Mouse (Mus musculus) embryo, embryonic 11 days (tissue): Measurements from ENCODE around the gene Zbed4.
A peak's percentile ranks its signal among the peaks of the same experiment; 100 is the strongest.
"Not testable (repeated sequence)": the region's sequence is repeated elsewhere in the genome, so short reads cannot be mapped to it uniquely, and the experiment has no call there.

Experiments
- DNase-seq: peaks from one replicate; pipeline ENCODE4 v3.0.0-alpha.2; 2015

Zbed4 gene

DNA sequence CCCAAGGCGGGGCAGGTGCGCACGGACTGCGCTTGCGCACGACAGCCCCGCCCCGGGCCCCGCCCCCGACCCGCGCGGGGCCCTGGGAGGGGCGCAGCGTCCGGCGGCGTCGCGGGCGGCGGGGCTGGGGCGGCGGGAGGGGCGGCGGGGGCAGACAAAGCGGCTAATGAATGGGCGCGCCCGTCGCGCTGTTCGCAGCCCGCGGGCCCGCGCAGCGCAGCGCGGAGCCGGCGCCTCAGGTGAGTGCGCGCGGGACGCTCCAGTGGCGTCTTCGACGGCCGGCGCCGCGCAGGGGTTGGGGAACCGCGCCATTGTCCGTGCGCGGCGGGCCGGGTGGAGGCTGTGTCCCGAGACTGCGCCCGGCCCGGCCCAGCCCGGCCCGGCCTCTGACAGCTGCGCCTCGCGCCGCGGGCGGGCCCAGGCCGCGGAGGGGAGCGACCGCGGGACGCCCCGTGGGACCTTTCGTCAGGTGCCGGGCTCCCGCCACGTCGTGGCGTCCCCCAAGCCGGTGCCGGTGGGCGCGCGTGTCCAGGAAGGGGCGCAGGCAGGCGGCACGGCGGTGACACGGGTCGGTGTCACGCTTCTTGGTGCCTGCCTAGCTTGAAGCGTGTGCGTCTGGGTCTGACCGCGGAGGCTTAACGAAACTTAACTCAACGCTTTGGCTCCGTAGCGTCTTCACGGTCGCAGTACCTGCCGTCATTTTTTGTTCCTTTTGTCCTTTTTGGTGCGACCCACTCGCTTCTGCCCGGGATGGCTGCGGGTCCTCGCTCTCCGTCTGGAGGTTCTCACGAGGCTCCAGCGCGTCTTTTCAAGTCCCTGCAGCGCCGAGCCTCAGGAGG is at the start of gene Zbed4:
TSS of gene Zbed4 (plus strand) at position 97 of the 839 bp plus-strand sequence.
- DNase-seq: peak; percentile 77

GRCm38 (mm10) chr15:88702501-88702900 is 49.0 kb upstream of the Zbed4 start:
- no peak for DNase-seq

GRCm38 (mm10) chr15:88704284-88704683 is 47.2 kb upstream of the Zbed4 start:
- no peak for DNase-seq

- DNase-seq: no peak
These were observed 45.1 kb upstream of the Zbed4 start for GRCm38 (mm10) chr15:88706320-88706719.

- DNase-seq: not testable (repeated sequence)
These were observed 44.5 kb upstream of the Zbed4 start for GRCm38 (mm10) chr15:88706987-88707386.

GRCm38 (mm10) chr15:88708204-88708603 is 43.3 kb upstream of the Zbed4 start:
- no peak for DNase-seq

- no peak for DNase-seq
These were observed 42.6 kb upstream of the Zbed4 start for GRCm38 (mm10) chr15:88708657-88709511.

- no peak for DNase-seq
These were observed 41.6 kb upstream of the Zbed4 start for GRCm38 (mm10) chr15:88709878-88710277.

DNA sequence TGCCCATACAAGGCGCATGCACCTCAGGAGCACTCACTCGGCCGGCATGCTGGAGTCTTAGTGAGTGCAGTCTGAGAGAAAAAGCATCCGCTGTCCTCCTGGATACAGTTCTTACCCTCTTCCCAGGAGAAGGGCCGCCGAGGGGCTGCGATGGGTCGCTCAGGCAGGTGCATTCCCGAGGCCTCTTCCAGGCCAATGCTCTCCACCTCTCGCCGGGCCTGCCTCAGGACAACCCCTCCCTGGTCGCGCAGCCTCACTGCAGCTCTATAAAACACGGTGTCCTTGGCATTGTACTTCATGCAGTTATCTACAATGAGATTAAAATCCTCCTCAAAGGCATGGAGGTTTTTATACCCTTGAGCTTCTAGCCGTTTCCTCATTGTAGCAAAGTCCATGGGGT is 39.0 kb upstream of the Zbed4 start:
- DNase-seq: no peak

DNA sequence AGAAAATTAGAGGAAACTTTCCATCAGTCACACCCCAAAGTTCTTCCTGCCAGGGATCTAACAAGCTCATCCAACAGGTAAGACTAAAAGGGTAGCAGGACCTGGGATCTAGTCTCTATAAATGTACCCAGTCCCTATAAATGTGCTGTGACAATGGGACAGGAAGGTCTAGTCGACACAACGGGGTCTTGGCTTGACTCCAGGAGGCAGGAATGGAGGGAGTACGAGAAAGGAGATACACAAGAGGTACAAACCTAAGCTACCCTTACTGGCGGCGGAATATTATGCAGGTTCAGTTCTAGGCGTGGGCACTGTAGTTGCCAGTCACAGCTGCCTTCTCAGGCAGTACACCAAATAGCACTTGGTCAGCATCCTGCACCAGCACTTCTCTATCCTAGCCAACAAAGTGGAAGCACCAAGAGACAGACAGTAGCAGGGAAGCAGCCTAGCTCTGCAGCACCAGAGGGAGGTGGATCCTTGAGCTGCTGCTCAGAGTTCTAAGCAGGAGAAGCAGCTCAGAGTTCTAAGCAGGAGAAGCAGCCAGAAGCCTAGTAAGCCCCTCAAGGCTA is 37.4 kb upstream of the Zbed4 start:
- DNase-seq: no peak

- peak; percentile 14 for DNase-seq
These were observed 35.1 kb upstream of the Zbed4 start for GRCm38 (mm10) chr15:88716350-88716749.

DNA sequence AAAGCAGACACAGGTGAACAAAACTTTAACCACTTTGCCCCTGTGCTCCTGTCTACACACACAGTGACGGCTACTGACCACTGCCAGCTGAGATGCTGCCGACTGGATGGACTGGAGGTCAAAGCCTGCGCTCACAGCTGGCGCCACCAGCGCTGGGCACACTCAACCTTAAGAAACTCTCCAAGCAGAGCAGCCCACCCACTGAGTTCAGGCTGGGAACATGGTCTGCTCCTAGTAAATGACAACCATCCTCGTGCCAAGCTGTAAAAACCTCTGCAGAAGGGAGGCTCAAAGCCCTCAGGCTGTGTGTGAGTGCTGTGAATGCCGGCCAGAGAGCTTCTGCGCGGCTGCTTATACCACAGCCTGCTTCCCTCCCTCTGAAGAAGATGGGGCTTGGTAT is 34.2 kb upstream of the Zbed4 start:
- peak; percentile 7 for DNase-seq

- no peak for DNase-seq
These were observed 28.3 kb upstream of the Zbed4 start for GRCm38 (mm10) chr15:88723205-88723604.

DNA sequence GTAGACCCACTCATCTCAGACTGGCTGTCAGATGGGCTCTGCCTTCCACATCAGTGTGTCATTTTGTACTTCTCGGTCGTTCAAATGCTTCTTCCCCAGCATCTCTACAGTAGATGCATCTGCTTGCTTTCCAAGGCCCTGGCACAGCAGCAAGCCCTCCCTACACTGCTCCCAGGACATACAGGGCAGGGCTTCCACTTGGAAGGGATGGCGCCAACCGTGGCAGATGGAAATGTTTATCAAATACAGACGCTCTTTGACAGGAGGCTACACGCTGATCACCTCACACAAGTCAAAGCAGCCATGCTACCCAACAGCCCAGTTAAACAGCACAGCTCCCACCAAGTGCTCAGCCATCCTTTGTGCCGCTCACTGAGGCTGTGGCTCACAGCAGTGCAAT is 27.1 kb upstream of the Zbed4 start:
- no peak for DNase-seq

DNA sequence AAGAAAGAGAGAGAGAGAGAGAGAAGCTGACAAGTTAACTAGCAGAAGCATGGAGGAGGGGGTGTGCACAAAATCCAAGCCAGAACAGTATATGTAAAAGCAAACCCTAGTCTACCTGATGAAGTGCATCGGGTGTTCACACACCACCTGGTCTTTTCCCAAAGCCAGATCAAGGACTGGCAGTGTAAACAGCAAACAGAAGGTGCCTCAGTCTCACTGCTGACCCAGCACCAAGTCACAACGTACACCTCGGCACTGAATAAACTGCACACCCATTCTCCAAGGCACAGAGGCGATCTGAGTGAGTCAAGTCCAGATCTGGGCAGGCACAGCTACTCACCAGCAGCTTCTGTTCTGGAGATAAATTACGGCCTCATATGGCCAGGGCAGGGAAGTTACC is 26.4 kb upstream of the Zbed4 start:
- no peak for DNase-seq

GRCm38 (mm10) chr15:88727204-88727603 is 24.3 kb upstream of the Zbed4 start:
- no peak for DNase-seq

- no peak for DNase-seq
These were observed 20.7 kb upstream of the Zbed4 start for GRCm38 (mm10) chr15:88730717-88731116.

DNA sequence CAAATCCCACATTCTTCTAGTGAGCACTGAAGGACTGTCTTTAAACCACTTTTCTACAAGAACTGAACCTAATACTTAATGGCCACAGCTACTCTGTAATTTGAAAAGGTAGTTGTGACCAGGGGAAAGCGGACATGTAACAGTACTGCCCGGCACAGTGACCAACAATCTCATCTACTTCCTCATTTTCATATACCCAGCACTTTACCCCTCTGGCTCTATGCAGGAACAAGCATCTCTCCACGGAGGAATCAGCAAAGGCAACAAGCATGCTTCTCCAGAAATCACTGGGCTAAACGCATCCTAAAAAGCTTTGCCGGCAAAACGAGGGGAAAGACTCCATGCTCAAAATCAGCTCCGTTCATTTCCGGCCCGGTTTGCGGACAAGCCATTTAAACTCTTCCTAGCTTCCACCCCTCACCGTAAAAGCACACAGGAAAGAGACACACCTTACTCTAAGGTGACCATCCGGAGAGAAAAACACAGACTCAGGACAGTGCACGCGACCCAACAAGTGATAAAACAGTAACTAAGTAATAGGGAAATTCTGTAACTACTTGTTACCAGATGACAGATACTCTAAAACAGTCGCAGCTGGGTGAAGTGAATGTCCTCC is 18.9 kb upstream of the Zbed4 start:
- DNase-seq: no peak

DNA sequence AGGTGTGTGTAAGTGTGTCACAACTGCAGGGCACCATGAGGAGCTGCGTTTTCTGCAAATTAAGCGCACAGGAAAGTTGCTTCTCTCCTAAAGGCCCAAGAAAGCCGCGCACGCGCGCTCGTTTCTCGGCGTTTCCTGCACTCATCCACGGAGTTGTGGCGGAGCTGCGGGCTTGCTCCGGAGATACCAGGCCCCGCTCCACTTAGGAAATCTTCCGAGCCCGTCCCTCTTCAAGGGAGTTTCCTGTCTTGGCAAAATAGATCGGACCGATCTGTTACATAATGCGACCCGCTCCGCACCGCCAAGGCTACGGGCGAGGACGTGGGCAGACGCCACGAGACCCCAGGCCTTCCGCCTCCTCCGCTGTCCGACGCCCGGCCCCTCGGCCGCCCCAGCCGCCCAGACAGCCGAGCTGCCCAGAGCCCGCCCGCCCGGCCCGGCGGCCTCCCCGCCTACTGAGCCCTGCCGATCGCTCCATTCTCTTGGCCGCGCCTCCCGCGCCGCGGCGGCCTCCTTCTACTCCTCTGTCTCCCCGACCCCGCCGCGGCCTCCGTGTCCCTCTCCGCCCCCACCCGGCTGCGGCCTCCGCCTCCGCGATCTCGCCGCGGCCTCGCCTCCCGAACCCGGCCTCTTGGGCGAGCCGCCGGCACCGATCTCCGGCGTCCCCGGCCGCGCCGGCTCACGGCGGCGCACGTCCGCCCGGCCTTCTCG is 18.3 kb upstream of the Zbed4 start:
- peak; percentile 77 for DNase-seq

DNA sequence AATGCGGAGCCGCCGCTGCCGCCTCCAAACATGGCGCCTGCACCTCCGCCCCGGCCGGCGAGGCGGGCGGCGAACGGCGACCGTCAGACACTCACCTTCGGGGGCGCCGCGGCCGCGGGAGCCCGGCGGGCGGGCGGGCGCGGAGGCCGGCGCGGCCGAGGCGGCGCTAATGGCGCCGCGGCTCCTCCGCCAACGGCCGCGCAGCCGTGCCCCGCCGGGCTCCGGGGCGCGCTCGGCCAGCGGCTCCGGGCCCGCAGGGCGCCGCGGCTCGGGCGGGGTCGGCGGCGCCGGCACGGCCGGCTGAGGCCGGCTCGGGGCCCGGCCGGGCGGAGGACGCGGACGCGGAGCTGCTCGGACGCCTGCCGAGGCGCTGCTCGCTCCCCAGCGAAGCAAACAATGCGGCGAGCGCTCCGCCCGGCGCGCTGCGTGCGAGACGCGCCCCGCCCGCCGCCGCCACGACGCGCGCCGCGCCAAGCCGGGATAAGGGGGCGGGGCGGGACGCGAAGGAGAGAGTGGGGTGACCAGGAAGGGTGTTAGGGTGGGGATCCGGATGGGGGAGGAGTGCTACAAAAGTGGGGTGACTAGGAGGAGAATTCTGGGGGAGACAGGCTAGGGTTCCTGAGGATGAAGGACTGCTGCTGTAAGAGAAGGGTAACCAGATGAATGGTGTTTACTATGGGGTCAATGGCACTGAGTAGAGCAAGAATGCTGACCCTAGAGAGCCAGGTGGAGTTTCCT is 17.5 kb upstream of the Zbed4 start, which contains the start of gene Brd1:
TSS of gene Brd1 (minus strand) at position 400 of the 738 bp plus-strand sequence.
- DNase-seq: peak; percentile 94

DNA sequence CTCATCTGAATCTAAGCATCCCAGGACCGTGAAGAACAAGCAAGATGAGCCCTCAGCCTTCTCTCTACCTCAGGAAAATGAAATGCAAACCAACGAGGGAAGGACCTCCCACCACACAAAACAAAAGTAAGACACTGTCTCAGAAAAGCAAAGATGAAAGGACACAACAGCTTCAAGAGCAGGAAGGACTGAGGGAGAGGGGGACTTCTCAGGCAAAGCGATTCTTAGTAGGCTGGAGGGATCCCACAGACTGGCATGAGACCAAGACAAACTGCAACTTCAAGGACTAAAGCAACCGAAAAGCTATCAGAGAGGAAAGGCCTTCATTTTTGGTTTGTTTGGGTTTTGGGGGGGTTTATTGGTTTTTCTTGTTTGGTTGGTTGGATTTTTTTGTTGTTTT is 15.3 kb upstream of the Zbed4 start:
- DNase-seq: no peak

GRCm38 (mm10) chr15:88738466-88738865 is 13.0 kb upstream of the Zbed4 start:
- no peak for DNase-seq
